Mouse (Mus musculus) inflammation-experienced regulatory T-cells, adult 6 months (primary cell): ENCODE measurements at regions not wholly inside any gene's neighbourhood (a gene's known extent, or its start where the extent isn't known, plus 50 kb on each side); places are given as distances from the start of the nearest gene placed in this dataset.

Experiments used
- ATAC-seq: one replicate; pipeline ENCODE4 v1.8.0; 2017

DNA sequence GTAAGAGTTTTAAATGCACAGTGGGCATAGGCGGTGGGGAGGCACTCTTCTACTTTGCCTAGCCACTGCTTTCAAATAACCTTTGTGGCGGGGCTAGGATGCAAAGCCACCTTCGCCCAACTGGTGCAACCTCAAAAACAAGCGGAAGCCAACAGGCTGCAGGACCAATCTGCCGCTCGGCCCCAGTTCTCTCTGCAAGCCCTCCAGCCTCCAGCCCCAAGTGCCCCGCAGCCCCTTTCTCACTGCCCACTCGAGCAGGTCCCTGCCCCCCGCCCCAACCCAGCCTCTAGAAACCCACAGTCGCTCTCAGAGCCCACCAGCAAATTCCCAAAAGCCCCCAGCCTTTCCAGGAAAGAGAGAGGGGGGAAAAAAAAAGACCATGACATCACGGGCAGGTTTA is 89.6 kb upstream of the Ssbp2 start:
- ATAC-seq: peak; percentile 63

DNA sequence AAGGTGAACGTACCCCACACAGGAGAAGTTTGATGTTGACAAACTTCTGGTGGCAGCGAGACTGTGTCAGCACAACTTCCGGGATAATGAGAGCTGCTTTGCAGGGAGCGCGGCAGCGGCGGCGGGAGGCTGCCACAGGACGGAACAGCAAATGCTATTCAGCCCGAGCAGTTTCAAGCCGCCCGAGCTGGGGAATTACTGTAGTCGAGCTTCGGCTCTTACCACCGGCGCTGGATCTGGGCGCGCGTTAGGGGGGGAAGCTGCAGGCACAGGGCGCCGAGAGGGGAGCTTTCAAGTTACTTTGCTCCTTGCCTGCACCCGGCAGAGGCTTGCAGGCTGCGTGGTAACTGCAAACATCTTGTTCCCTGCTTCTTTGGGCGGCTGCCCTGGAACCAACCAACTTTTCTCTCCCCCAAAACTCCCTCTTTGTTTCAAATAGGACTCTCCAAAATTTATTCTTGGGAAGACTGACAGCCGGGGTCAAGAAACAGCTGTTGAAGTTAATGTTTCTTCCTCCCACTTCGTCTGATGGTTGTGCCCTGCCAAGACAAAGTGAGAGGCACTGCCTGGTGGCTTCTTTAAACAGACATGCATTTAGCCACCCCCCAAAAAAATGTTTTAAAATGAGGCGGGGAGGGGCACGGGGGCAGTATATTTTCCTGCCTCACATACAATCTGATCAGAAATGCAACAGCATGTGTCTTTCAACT is 89.0 kb upstream of the Ssbp2 start:
- ATAC-seq: peak; percentile 88

DNA sequence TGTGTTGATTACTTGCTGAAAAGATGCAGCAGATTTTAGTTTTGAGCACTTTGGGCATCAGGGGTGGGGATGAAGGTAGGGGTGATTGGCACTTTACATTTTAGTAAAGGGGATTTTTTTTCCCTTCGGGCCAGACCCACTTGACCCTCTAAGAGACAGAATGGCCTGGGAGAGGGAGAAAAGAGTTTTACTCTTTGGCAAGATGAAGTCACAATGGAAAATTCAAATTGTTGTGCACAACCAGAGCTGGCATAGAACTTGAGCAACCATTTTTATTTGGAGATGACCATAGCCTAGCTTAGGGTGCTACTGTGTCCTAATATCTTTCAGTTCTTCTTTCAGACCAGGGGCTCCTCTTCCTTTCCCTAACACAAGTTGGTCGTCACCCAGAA is 88.5 kb upstream of the Ssbp2 start:
- ATAC-seq: no peak

DNA sequence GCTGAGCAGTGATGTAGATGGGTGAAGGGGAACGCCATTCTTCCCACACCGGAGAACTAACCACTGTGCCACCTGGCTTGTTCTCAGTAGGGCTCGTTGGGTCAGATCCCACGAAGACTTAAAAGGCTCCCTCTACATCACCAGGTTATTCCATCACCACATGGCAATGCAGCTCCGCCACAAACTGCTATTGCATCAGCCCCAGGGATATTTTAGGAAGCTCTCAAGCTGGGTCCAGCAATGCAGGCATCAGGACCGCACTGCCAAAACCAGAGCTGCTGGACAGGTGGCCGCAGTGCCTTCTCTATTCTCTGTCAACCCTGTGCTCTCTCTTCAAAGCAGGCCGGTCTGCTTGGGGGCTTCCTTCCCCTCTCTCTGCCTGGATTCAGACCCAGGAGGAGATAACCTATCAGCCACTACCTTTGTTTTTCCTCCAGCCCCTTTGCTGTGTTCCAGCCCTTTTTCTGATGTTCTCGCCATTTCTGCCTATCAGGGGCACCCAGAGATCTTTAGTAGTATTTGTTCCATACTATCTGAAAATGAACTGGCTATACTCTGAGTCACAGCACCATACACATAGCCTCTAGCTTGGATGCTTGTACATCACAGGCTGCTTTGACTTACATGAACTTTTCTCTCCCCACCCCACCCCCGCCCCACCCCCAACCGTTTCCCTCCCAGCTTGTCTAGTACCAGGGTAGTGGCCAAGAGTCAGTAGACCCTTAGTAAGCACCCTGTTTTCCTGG is 87.8 kb upstream of the Ssbp2 start:
- ATAC-seq: no peak

DNA sequence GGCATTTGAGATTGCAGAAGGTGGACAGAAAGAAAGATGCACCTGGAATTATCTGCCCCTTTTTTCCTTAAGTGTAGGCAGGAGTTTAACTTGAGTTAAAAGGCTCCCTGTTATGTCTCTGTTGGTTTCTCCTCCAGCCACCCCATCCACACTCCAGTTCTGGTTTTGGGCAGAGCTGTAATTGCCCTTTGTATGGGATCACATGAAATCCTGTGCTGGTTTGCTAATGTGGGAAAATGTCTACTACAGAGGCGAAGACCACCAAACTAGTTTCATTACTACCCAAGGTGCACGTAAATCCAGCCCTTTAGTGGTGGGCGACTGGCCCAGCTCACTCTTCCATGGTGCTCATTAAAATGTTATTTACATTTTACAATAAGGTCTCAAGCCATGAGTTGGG is 85.9 kb upstream of the Ssbp2 start:
- no peak for ATAC-seq

DNA sequence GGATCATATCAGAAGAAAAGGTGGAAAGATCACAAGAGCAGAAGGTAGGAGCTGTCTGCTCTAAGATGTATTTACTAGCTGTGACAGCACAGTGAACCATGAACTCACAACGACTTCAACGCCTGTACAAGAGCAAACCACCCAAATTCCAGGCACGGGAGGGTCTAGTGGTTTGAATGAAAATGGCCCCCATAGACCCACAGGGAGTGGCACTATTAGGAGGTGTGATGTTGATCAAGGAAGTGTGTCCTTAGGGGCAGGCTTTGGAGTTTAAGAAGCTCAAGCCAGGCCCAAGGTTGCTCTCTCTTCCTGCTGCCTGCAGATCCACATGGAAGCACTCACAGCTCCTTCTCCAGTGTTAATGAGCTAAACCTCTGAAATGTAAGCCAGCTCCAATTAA is 83.5 kb upstream of the Ssbp2 start:
- no peak for ATAC-seq

DNA sequence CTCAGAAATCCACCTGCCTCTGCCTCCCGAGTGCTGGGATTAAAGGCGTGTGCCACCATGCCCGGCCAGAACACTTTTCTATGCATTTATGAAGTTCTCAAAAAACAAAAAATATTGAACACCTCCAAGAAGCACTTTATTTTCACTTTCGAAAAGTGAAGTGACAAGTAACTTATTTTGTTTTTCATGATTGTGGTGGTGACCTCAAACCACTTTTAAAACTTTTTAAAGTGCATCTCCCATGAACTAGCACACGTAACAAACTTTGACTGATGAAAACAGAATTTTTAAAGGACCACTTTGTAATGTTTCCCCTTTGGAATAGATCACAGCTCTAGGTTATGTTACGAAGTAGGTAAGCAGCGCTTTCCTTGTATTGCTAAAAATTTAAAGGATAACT is 82.7 kb upstream of the Ssbp2 start:
- ATAC-seq: peak; percentile 75

DNA sequence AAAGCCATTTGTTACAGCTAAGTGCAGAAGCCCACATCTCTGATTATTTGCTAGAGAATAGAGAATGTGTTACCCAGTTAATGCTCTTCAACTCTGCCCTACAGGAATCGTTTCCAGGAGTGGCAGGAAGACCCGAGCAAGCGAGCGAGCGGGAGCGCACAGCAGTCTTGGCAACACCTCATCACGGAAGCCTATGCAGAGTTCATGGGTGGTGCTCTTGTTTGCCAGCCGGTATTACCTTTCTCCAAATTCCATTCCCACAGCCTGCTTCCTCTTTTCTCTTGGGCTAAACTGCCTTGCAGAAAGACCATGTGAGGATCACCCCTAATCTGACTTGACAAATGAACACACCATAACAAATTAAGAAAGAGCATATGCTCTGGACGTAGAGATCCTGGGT is 82.1 kb upstream of the Ssbp2 start:
- ATAC-seq: no peak

DNA sequence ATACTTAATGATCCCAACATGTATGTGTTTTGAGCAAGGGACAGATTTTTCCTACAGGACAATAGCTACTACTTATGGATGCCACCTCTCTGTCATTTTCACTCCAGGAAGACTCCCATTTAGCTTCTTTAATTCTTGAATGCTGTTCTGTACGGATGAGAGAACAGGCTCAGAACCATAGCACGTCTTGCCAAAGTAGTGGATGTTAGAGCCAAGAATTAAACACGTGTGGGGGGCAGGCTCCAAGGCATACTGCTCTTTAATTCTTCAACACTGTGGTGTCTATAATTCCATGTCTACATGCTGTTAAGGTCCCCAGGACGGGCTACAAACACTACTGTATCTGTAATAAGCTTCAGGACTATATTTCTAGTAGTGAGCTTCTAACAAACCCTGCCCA is 74.7 kb upstream of the Ssbp2 start:
- ATAC-seq: no peak

DNA sequence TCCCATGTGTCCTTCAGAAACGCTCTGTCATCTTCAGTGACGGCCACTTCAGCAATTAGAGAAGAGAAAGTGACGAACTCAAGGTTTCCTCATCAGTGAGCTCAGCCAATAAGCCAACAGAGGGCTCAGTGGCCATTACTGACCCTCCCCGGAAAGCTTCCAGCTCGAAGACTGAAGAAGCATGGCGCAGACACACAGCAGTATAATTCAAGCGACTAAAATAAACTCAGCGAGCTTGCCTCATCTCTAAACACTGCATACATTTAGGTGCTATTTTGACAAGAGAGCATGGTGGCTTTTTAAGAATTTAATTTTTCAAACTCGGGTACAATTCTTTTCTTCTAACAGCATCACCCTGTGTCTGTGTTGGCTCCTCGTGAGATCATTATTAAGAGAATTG is 72.2 kb upstream of the Ssbp2 start:
- no peak for ATAC-seq

DNA sequence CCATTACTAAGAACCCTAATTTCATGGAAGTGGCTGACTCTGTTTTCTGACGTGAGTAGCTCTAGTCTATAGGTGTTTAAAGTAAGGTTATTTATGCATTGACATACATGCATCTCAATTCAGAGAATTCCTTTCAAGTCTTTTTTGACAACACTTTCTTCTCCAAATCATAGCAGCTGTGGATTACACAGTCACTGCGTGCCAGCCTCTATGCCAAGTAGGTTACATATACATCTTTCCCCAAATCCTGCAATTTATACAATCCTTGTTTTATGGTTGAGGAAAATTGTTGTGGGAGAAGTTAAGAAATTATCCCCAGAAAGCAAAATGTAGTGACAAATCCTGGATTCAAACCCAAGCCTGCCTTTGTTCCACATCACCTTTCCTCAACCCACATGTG is 56.5 kb upstream of the Ssbp2 start:
- ATAC-seq: no peak

DNA sequence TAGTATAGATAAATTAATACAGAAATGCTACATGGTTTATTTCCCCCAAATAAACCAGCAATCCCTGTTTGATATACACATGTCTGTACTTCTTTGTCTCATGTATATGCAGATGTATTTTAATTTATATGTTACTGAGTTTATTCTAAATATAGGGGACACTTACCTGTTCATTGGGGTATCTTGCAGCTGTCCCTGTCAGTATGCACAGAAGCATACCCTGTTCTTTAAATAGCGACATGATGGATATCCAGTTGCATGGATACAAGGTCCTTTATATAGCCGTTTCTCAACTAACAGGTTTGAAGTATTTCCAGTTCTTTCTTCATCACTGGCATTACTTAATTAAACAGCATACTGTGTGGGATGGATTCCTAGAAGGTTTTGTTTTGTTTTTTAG is 55.1 kb upstream of the Ssbp2 start:
- ATAC-seq: no peak

DNA sequence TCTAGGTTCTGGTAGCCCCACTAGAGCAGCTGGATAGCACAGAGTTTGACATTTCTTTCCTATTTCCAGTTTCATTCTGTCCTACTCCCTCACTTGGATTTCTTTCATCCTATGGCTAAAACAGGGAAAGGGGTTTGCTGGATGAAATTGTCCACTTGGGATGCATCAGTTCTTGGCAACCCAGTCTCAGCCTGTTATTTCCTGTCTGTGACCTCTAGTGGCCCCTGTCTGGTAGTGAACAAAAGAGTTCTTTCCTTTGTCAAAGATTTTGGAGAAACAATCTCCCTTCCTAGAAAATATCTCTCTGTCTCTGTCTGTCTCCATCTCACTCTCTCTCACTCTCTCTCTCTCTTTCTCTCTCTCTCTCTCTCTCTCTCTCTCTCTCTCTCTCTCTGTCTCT is 50.0 kb upstream of the Ssbp2 start:
- ATAC-seq: peak; percentile 64
